Mouse (Mus musculus) lung, adult 2 months (tissue): ENCODE results near the gene Arhgef39.

Experiments
- CTCF ChIP-seq: fragments of 200-500 bp; IDR thresholded peaks from 2 replicates; pipeline ENCODE4 v1.5.1; 2011; ENCODE audit warnings: mild to moderate bottlenecking, low read length, control low read depth; ENCODE audit not compliant: insufficient read depth
- POLR2A ChIP-seq: fragments of 200-500 bp; IDR thresholded peaks from 2 replicates; pipeline ENCODE4 v1.6.1; 2011; ENCODE audit warnings: low read depth, mild to moderate bottlenecking, control low read depth, low read length, borderline replicate concordance; ENCODE audit errors: extremely low read depth

DNA sequence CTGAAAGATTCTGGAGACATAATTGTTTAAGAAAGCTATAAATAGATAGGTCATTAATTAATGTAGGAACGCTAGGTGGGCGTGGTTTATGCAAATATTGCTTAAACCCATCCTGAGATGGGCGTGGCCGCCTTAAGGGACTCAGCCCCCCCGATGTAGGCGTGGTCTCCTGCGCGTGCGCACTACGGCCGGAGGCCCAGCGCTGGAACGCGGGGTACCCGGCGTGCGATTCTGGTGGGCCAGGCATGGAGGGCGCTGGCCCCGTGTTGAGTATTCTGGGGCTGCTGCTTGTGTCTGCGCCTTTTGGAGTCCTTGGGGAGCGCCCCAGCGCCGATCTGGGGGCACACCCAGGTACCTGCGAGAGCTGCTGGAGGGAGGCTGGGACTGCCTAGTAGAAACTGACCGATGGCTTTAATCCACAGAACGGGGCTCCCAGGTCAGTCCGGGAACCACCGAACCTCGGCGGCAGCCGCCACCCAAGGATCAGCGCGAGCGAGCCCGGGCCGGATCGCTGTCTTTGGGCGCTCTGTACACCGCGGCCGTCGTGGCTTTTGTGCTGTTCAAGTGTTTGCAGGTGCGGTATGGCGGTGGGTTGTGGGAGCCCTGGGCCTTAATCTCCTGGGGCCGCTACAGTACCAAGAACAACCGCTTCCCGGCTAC is 6.2 kb downstream of the Arhgef39 start:
- TF ChIP-seq CTCF, result no peak
- TF ChIP-seq POLR2A, result peak; percentile 90
